Mouse (Mus musculus): ENCODE measurements at regions not wholly inside any gene's neighbourhood (a gene's known extent, or its start where the extent isn't known, plus 50 kb on each side); places are given as distances from the start of the nearest gene placed in this dataset.

DNA sequence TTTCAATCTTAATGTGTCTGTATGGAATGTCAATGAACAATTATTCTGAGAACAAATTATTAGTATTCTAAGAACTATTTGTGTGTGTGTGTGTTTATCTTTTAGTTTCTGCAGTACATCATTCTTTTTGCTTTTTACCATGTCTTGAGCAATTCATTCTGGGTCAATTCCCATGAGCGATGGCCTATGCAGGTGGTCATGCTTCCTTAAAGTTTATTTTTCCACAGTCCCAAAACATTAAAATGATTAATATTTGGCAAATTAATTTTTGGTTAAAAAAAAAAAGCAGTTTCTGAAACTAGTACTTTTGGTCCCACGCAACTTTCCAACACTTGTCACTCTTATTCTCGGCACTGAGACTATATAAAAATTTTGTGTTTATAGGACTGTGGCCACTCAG, 416.8 kb upstream of the Rgmb start:
- DNase-seq (ENCODE audit: low read depth): no peak
- TF ChIP-seq CTCF (IDR thresholded peaks at IDR 0.05; ENCODE audit: borderline replicate concordance, extremely low read depth, insufficient read depth, insufficient read length): no peak
- TF ChIP-seq POLR2A (IDR thresholded peaks at IDR 0.05; ENCODE audit: borderline replicate concordance, extremely low read depth, insufficient read depth, insufficient read length, poor library complexity, severe bottlenecking): no peak

DNA sequence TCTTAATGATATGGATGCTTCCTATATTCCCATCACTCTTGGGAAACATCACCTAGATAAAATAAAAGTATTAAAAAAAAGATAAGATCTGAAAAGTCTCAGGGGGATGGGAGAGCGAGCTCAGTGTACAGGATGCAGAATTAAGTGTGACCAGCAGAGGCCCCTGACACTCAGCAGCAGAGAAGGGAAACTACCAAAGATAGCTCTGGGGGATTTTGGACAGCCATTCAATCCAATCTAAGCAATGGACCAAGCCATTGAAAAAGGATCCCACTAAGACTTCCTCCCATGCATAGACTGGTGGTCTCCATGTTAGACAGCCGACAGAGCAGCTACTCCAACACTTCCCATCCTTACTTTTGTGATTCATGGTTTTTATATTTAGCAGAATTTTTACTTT, 390.4 kb upstream of the Rgmb start:
- DNase-seq (ENCODE audit: low read depth): no peak
- TF ChIP-seq POLR2A (IDR thresholded peaks at IDR 0.05; ENCODE audit: borderline replicate concordance, extremely low read depth, insufficient read depth, insufficient read length, poor library complexity, severe bottlenecking) (no peak), CTCF (IDR thresholded peaks at IDR 0.05; ENCODE audit: borderline replicate concordance, extremely low read depth, insufficient read depth, insufficient read length) (0 out of 2 replicates have a peak, but pooled peaks have one; percentile 1)

DNA sequence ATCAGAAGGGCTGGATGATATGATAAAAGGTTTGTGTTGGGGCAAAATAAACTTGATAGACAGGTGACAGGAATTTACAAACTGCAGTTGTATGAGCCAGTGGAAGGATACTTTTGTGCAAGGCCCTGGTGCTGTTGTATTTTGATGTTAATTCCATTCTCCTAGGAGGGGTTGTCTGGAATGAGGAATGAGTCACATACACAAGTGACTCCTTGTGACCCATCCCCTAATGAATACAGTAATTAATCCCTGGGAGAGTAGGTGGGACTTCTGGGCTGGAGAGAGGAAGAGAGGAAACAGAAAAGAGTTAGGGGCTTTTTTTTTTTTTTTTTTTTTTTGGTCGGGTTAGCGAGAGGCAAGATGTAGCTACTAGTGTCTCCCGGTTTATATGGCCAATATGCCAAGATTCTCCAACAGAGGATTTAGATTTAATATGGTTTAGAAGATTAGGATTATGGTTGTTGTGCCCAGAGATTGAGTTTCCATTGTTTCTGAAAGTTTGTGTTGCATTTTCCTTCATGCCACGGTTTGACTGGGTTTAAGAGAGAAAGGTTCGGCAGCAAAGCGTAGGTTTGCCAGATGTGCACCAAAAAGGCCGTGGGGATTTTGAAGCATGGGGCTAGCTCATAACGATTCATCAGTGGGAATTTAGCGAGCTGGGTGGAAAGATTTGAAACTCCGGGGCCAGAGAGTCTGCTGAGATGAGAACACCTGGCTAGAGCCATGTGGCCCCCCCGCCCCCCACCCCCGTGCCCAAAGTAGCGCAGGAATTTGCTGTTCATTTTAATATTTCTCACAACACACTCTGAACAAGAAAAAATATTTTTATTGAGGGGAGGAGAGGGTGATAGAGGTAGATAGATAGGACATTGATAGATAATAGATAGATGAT, 389.1 kb upstream of the Rgmb start:
- no peak for DNase-seq (ENCODE audit: low read depth)
- TF ChIP-seq CTCF (IDR thresholded peaks at IDR 0.05; ENCODE audit: borderline replicate concordance, extremely low read depth, insufficient read depth, insufficient read length) (no peak), POLR2A (IDR thresholded peaks at IDR 0.05; ENCODE audit: borderline replicate concordance, extremely low read depth, insufficient read depth, insufficient read length, poor library complexity, severe bottlenecking) (no peak)

DNA sequence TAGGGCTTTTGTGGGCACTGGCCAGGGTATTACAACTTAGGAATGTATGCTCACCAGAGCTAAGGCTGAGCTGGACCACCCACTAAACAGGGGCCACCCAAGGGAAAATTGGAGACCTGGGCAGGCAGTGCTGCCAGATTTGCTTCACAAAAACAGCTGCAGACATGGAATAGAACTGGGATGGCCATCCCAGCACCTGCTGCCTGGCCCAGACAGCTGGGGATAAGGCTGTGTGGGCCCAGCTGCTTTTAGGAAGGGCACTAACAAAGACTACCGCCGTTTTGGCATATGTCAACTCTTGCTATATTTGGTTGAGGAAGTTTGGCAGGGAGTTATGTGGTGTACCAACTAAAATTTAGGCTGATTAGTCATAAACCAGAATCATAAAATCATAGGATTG, 387.8 kb upstream of the Rgmb start:
- no peak for TF ChIP-seq POLR2A (IDR thresholded peaks at IDR 0.05; ENCODE audit: borderline replicate concordance, extremely low read depth, insufficient read depth, insufficient read length, poor library complexity, severe bottlenecking)
- no peak for TF ChIP-seq CTCF (IDR thresholded peaks at IDR 0.05; ENCODE audit: borderline replicate concordance, extremely low read depth, insufficient read depth, insufficient read length)
- peak; percentile 29 for DNase-seq (ENCODE audit: low read depth)

DNA sequence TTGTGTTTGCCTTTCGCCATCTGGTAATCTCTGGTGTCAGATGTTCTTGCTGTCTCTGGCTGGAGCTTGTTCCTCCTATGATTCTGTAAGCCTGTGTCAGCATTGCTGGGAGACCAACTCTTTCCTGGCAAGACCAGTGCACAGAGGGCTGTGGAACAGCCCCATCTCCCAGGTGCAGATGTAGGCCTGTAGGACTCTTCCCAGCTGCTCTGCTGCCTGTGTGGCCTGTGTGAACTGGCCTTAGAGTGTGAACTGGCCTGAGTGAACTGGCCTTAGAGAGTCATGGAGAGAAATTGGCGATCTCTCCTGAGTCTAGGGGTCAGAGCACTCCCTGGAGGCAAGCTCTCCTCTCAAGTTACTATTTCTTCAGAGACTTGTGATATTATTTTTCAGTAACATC, 386.0 kb upstream of the Rgmb start:
- DNase-seq (ENCODE audit: low read depth): no peak
- no peak for TF ChIP-seq POLR2A (IDR thresholded peaks at IDR 0.05; ENCODE audit: borderline replicate concordance, extremely low read depth, insufficient read depth, insufficient read length, poor library complexity, severe bottlenecking)
- TF ChIP-seq CTCF (IDR thresholded peaks at IDR 0.05; ENCODE audit: borderline replicate concordance, extremely low read depth, insufficient read depth, insufficient read length): no peak

DNA sequence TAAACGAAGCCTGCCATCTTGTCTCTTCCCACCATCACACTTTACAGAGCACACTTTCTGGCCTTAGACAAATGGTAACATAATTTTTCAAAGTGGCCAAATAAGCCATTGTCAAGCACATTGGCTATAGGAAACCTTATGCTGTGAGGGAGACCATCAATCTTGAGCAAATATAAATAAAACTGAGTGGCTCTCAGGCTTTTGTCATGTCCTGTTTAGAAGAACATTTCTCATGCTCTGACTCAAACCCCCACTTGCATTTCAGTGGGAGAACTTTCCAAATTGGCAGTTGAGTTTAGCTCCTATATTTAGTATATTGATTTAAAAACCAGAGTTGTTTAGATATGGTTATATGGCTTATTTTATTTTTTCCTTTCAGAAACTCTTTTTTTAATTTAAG, 362.8 kb upstream of the Rgmb start:
- DNase-seq (ENCODE audit: low read depth): no peak
- TF ChIP-seq POLR2A (IDR thresholded peaks at IDR 0.05; ENCODE audit: borderline replicate concordance, extremely low read depth, insufficient read depth, insufficient read length, poor library complexity, severe bottlenecking) (no peak), CTCF (IDR thresholded peaks at IDR 0.05; ENCODE audit: borderline replicate concordance, extremely low read depth, insufficient read depth, insufficient read length) (no peak)

DNA sequence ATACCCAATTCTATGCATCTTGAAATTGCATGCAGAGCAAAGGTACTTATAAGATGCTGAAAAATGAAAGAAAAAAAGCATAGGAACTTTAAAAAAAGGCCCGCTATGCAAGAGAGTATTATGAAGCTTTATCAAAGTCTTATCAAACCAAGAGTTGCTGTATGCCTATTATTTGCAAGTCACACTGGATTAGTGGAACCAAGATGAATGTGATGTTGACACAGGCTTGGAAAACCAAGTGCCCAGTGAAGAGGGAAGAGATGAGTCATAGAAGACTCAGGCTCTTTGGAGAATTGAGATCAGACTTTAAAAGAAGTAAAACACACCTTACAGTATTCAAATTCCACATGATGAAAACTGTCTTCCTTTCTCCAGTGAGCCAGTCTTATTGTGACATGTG, 350.0 kb upstream of the Rgmb start:
- TF ChIP-seq POLR2A (IDR thresholded peaks at IDR 0.05; ENCODE audit: borderline replicate concordance, extremely low read depth, insufficient read depth, insufficient read length, poor library complexity, severe bottlenecking): no peak
- no peak for TF ChIP-seq CTCF (IDR thresholded peaks at IDR 0.05; ENCODE audit: borderline replicate concordance, extremely low read depth, insufficient read depth, insufficient read length)
- DNase-seq (ENCODE audit: low read depth): no peak

DNA sequence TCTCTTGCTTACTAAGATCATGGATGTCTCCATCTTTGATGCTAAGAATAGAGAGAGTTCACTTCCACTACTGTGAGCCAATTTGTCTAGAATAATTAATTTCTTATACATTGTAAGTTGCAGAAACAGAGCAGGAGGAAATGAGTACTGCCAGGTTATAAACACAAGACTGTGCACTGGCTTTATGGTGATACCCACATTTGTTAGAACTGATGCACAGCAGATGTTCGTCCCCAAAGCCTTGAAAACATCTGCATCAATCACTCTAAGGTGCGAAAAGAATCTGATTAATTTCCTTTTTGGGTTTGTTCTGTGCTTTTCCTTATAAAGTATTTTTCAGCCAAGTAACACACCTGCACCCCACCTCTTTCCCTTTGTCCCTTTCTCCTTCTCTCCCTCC, 347.3 kb upstream of the Rgmb start:
- DNase-seq (ENCODE audit: low read depth): no peak
- TF ChIP-seq CTCF (IDR thresholded peaks at IDR 0.05; ENCODE audit: borderline replicate concordance, extremely low read depth, insufficient read depth, insufficient read length) (no peak), POLR2A (IDR thresholded peaks at IDR 0.05; ENCODE audit: borderline replicate concordance, extremely low read depth, insufficient read depth, insufficient read length, poor library complexity, severe bottlenecking) (no peak)

DNA sequence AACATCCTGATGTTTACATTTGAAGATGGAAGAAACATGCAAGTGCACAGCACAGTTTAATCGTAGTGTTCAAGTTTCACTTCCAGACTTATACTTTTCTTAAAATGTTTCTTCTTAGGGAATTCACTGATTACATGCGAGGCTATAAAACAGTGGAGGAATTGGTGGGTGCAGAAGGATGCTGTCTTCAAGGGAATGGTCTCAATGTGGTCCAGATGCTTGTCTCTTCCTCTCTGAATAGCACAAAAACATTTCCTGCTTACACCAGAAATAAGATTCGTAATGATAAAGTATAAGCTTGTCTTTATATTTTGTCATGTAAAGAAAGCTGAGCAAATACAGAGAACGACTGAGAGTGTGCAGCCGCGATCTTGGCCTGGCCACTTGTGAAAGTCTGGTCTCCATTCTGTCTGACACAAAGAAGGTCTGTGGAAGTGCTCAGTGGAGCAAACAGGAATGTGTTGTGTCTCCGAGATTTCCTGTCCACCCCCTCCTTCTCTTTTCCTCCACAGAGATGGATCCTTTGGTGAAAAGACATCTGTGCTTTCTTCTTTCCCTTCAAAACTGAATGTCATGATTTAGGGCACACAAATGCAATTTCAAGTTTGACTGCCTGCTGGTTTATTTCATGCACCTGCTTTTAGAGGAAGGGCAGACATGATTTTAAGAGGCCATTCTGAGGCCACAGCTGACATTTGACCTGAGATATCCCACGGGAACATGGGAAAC, 346.1 kb upstream of the Rgmb start:
- no peak for TF ChIP-seq CTCF (IDR thresholded peaks at IDR 0.05; ENCODE audit: borderline replicate concordance, extremely low read depth, insufficient read depth, insufficient read length)
- peak; percentile 39 for DNase-seq (ENCODE audit: low read depth)

DNA sequence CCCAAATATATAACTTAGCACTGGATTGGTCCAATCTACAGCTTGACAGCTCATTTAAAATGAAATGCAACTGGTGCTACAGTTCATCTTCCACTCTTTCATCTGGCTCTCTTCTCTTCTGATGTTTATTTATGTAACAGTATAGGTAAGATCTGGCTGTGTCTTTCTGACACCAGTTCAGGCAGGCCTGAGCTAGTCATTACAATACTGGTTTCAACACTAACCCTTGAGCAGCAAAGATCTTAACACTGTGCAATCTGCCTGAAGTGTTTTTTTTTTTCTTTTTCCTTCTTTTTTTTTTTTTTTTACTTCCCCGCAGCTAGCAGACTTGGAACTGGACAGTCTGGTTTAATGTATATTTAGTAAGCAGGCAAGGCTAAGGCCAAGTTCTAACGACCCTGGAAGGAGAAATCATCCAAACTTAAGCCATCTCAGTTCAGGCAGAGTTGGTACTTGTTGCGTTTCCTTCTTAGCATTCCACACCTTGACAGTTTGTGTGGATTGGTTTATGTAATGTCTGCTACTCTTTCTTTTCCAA, 342.8 kb upstream of the Rgmb start:
- no peak for DNase-seq (ENCODE audit: low read depth)
- no peak for TF ChIP-seq CTCF (IDR thresholded peaks at IDR 0.05; ENCODE audit: borderline replicate concordance, extremely low read depth, insufficient read depth, insufficient read length)
- TF ChIP-seq POLR2A (IDR thresholded peaks at IDR 0.05; ENCODE audit: borderline replicate concordance, extremely low read depth, insufficient read depth, insufficient read length, poor library complexity, severe bottlenecking): no peak

DNA sequence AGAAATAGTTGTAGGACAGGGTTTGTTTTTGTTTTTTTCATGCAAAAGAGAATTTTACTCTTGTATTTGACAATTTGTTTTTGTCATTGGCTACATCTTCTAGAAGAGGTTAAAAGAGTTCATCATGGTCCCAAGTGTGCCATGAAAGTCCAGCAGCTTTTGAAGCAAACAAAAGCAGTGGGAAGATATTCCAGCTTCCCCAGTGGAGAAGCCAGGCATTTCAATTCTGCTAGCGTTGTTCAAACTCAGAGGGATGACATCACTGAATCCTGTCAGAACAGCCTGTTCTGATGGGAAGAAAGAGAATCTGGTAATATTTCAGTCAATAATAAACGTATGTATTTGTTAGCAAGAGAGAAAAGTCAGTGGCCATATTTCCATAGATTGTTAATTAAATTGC, 335.9 kb upstream of the Rgmb start:
- TF ChIP-seq POLR2A (IDR thresholded peaks at IDR 0.05; ENCODE audit: borderline replicate concordance, extremely low read depth, insufficient read depth, insufficient read length, poor library complexity, severe bottlenecking) (no peak), CTCF (IDR thresholded peaks at IDR 0.05; ENCODE audit: borderline replicate concordance, extremely low read depth, insufficient read depth, insufficient read length) (no peak)

More for the DNA sequence above, 335.9 kb upstream of the Rgmb start:
- DNase-seq (ENCODE audit: low read depth): no peak

Measured in brain, embryonic 14.5 days (tissue).